Mouse (Mus musculus): ENCODE data around the gene Crip3. TPM values are rescaled to one million over a fixed set of nuclear protein-coding genes. Genes with fewer than 3 reads are reported as not detected.

Gene Crip3
- under 1 TPM in 1 of 2 experiments, not detected in 1; 0.62 TPM for total RNA-seq (2021)

- DNase-seq (ENCODE audit: low spot score), result no peak
- intact Hi-C loops (cut with DNase I), result no loop called here
Observed at GRCm38 (mm10) chr17:46428761-46429414, at the start of gene Crip3. TSS of gene Crip3 (plus strand) at chr17:46428926.

GRCm38 (mm10) chr17:46383294-46384060, 45.2 kb upstream of the Crip3 start, which contains the start of gene Zfp318:
TSS of gene Zfp318 (plus strand) at chr17:46383731.
- peak; percentile 96 for DNase-seq (ENCODE audit: low spot score)
- intact Hi-C loops (cut with DNase I), result loop anchor here (2.0 to 5.0 kb wide), 2 partner anchors 135 to 169 kb away; partner anchors contain the start of genes Polr1c and Yipf3

GRCm38 (mm10) chr17:46384061-46384801, 44.5 kb upstream of the Crip3 start:
- intact Hi-C loops (cut with DNase I), result loop anchor here (5.0 kb wide), 1 partner anchor 168 kb away; no protein-coding TSS in a partner anchor
- peak; percentile 4 for DNase-seq (ENCODE audit: low spot score)

GRCm38 (mm10) chr17:46388200-46388599, 40.5 kb upstream of the Crip3 start:
- DNase-seq (ENCODE audit: low spot score), result no peak
- intact Hi-C loops (cut with DNase I), result loop anchor here (5.0 kb wide), 1 partner anchor 61 kb away; the partner anchor contains the start of gene Abcc10

- intact Hi-C loops (cut with DNase I), result no loop called here
- no peak for DNase-seq (ENCODE audit: low spot score)
Observed at GRCm38 (mm10) chr17:46393012-46393411, 35.7 kb upstream of the Crip3 start.

GRCm38 (mm10) chr17:46394631-46395030, 34.1 kb upstream of the Crip3 start:
- no peak for DNase-seq (ENCODE audit: low spot score)
- intact Hi-C loops (cut with DNase I), result no loop called here

- intact Hi-C loops (cut with DNase I), result no loop called here
Observed at GRCm38 (mm10) chr17:46408478-46408877, 20.2 kb upstream of the Crip3 start.

GRCm38 (mm10) chr17:46418628-46419027, 10.1 kb upstream of the Crip3 start:
- DNase-seq (ENCODE audit: low spot score), result no peak

More at GRCm38 (mm10) chr17:46408478-46408877, 20.2 kb upstream of the Crip3 start:
- DNase-seq (ENCODE audit: low spot score), result no peak

GRCm38 (mm10) chr17:46419717-46420116, 9.0 kb upstream of the Crip3 start:
- no peak for DNase-seq (ENCODE audit: low spot score)
- intact Hi-C loops (cut with DNase I), result no loop called here

More at GRCm38 (mm10) chr17:46418628-46419027, 10.1 kb upstream of the Crip3 start:
- intact Hi-C loops (cut with DNase I), result no loop called here

- DNase-seq (ENCODE audit: low spot score), result peak; percentile 16
- intact Hi-C loops (cut with DNase I), result no loop called here
Observed at GRCm38 (mm10) chr17:46426496-46426895, 2.2 kb upstream of the Crip3 start.

GRCm38 (mm10) chr17:46433627-46434026, 4.9 kb downstream of the Crip3 start:
- no peak for DNase-seq (ENCODE audit: low spot score)
- intact Hi-C loops (cut with DNase I), result no loop called here

- intact Hi-C loops (cut with DNase I), result loop anchor here (1.0 kb wide), 1 partner anchor 74 kb away; no protein-coding TSS in a partner anchor
Observed at GRCm38 (mm10) chr17:46436672-46437366, 8.1 kb downstream of the Crip3 start.

GRCm38 (mm10) chr17:46438298-46438873, 9.7 kb downstream of the Crip3 start, which contains the start of gene Slc22a7:
TSS of gene Slc22a7 (minus strand) at chr17:46438457.
- intact Hi-C loops (cut with DNase I), result no loop called here
- no peak for DNase-seq (ENCODE audit: low spot score)

More at GRCm38 (mm10) chr17:46436672-46437366, 8.1 kb downstream of the Crip3 start:
- DNase-seq (ENCODE audit: low spot score), result no peak

GRCm38 (mm10) chr17:46439176-46439575, 10.4 kb downstream of the Crip3 start:
- DNase-seq (ENCODE audit: low spot score), result no peak
- intact Hi-C loops (cut with DNase I), result no loop called here

- intact Hi-C loops (cut with DNase I), result no loop called here
- no peak for DNase-seq (ENCODE audit: low spot score)
Observed at GRCm38 (mm10) chr17:46444839-46445579, 16.3 kb downstream of the Crip3 start.

- no peak for DNase-seq (ENCODE audit: low spot score)
- intact Hi-C loops (cut with DNase I), result no loop called here
Observed at GRCm38 (mm10) chr17:46446264-46446663, 17.5 kb downstream of the Crip3 start.

GRCm38 (mm10) chr17:46452683-46453082, 24.0 kb downstream of the Crip3 start:
- DNase-seq (ENCODE audit: low spot score), result no peak
- intact Hi-C loops (cut with DNase I), result no loop called here

- intact Hi-C loops (cut with DNase I), result no loop called here
- no peak for DNase-seq (ENCODE audit: low spot score)
Observed at GRCm38 (mm10) chr17:46453302-46453948, 24.7 kb downstream of the Crip3 start.
